Mouse (Mus musculus): Measurements from ENCODE around the gene Myo5a.

- TF ChIP-seq CTCF (conservative IDR thresholded peaks at IDR 0.05; ENCODE audit: insufficient read depth, insufficient read length, low read depth, low read length) (no peak), POLR2A (IDR thresholded peaks at IDR 0.05; ENCODE audit: low read depth, low read length) (no peak)
These were observed 17.0 kb downstream of the Myo5a start for GRCm38 (mm10) chr9:75087823-75088222.
